Mouse (Mus musculus): Measurements from ENCODE around the gene Dgkz. TPM values are rescaled to one million over a fixed set of nuclear protein-coding genes. Genes with fewer than 3 reads are reported as not detected.

Dgkz gene
- polyA plus RNA-seq, 1 experiment from 2014 or later, result 28.6 TPM

- H3K27me3 ChIP-seq (ENCODE audit: control insufficient read depth, insufficient read depth, low read length), result peaks cover 29% of the 10 kb centered on the region
- H3K36me3 ChIP-seq (replicated peaks; ENCODE audit: control insufficient read depth, insufficient read depth, low read depth, low read length), result no peaks in the 10 kb centered on the region
- H3K27ac ChIP-seq (replicated peaks; ENCODE audit: low read depth, low read length), result no peak overlapping the region
- H3K9ac ChIP-seq (replicated peaks; ENCODE audit: low read length), result no peak overlapping the region
- peak overlapping the region; percentile 44 for H3K4me2 ChIP-seq (ENCODE audit: low read depth, low read length)
- DNase-seq (ENCODE audit: low spot score) (peak; percentile 86), ATAC-seq (replicated peaks; ENCODE audit: insufficient number of reproducible peaks, low FRiP score, low TSS enrichment, low read depth) (no peak)
- 5% methylated on average over 54 of the region's 54 CpGs for WGBS
- peaks cover 7% of the 10 kb centered on the region; the same call in 1 of the 2 replicates for H3K4me1 ChIP-seq (ENCODE audit: control insufficient read depth, insufficient read depth, low read length)
- H3K4me3 ChIP-seq (ENCODE audit: low read depth, low read length), result peak overlapping the region; percentile 55
- H3K9me3 ChIP-seq (replicated peaks; ENCODE audit: control insufficient read depth, low read length), result no peaks in the 10 kb centered on the region
These were observed 52.0 kb downstream of the Dgkz start for GRCm38 (mm10) chr2:91923415-91924337.

- peak; percentile 3; the same call in 1 of the 2 replicates for ATAC-seq (replicated peaks; ENCODE audit: insufficient number of reproducible peaks, low FRiP score, low TSS enrichment, low read depth)
- no peaks in the 10 kb centered on the region for H3K9me3 ChIP-seq (replicated peaks; ENCODE audit: control insufficient read depth, low read length)
- H3K36me3 ChIP-seq (replicated peaks; ENCODE audit: control insufficient read depth, insufficient read depth, low read depth, low read length), result 0 out of 2 replicates have a peak, but pooled peaks cover under 1% of the 10 kb centered on the region
- no peak overlapping the region for H3K27ac ChIP-seq (replicated peaks; ENCODE audit: low read depth, low read length)
- WGBS, result 2% methylated on average over 37 of the region's 37 CpGs
- H3K4me1 ChIP-seq (ENCODE audit: control insufficient read depth, insufficient read depth, low read length), result peaks cover 7% of the 10 kb centered on the region; the same call in 1 of the 2 replicates
- no peak overlapping the region for H3K9ac ChIP-seq (replicated peaks; ENCODE audit: low read length)
- peaks cover 29% of the 10 kb centered on the region for H3K27me3 ChIP-seq (ENCODE audit: control insufficient read depth, insufficient read depth, low read length)
- peak overlapping the region; percentile 92 for H3K4me2 ChIP-seq (ENCODE audit: low read depth, low read length)
- no peak for DNase-seq (ENCODE audit: low spot score)
- H3K4me3 ChIP-seq (ENCODE audit: low read depth, low read length), result peak overlapping the region; percentile 55
These were observed 52.9 kb downstream of the Dgkz start for GRCm38 (mm10) chr2:91922586-91923414.

GRCm38 (mm10) chr2:91921790-91922570 is 53.7 kb downstream of the Dgkz start:
- WGBS, result under 1% methylated on average over 61 of the region's 64 CpGs
- Histone ChIP-seq H3K9ac (replicated peaks; ENCODE audit: low read length) (peak overlapping the region; percentile 32; the same call in 1 of the 2 replicates), H3K4me2 (ENCODE audit: low read depth, low read length) (peak overlapping the region; percentile 92), H3K9me3 (replicated peaks; ENCODE audit: control insufficient read depth, low read length) (no peaks in the 10 kb centered on the region), H3K27ac (replicated peaks; ENCODE audit: low read depth, low read length) (no peak overlapping the region), H3K4me3 (ENCODE audit: low read depth, low read length) (peak overlapping the region; percentile 55), H3K27me3 (ENCODE audit: control insufficient read depth, insufficient read depth, low read length) (peaks cover 29% of the 10 kb centered on the region), H3K4me1 (ENCODE audit: control insufficient read depth, insufficient read depth, low read length) (peaks cover 7% of the 10 kb centered on the region; the same call in 1 of the 2 replicates), H3K36me3 (replicated peaks; ENCODE audit: control insufficient read depth, insufficient read depth, low read depth, low read length) (peaks cover 2% of the 10 kb centered on the region; the same call in 1 of the 2 replicates)
- peak; percentile 55 for ATAC-seq (replicated peaks; ENCODE audit: insufficient number of reproducible peaks, low FRiP score, low TSS enrichment, low read depth)
- peak; percentile 83 for DNase-seq (ENCODE audit: low spot score)

- no peaks in the 10 kb centered on the region for H3K9me3 ChIP-seq (replicated peaks; ENCODE audit: control insufficient read depth, low read length)
- H3K27ac ChIP-seq (replicated peaks; ENCODE audit: low read depth, low read length), result no peak overlapping the region
- peak overlapping the region; percentile 55 for H3K4me3 ChIP-seq (ENCODE audit: low read depth, low read length)
- peaks cover 7% of the 10 kb centered on the region; the same call in 1 of the 2 replicates for H3K4me1 ChIP-seq (ENCODE audit: control insufficient read depth, insufficient read depth, low read length)
- ATAC-seq (replicated peaks; ENCODE audit: insufficient number of reproducible peaks, low FRiP score, low TSS enrichment, low read depth) (peak; percentile 5; the same call in 1 of the 2 replicates), DNase-seq (ENCODE audit: low spot score) (peak; percentile 77)
- peaks cover 2% of the 10 kb centered on the region; the same call in 1 of the 2 replicates for H3K36me3 ChIP-seq (replicated peaks; ENCODE audit: control insufficient read depth, insufficient read depth, low read depth, low read length)
- peaks cover 29% of the 10 kb centered on the region for H3K27me3 ChIP-seq (ENCODE audit: control insufficient read depth, insufficient read depth, low read length)
- peak overlapping the region; percentile 92 for H3K4me2 ChIP-seq (ENCODE audit: low read depth, low read length)
- H3K9ac ChIP-seq (replicated peaks; ENCODE audit: low read length), result 0 out of 2 replicates have a peak overlapping the region, but pooled peaks have one; percentile 7
- WGBS, result 5% methylated on average over 31 of the region's 31 CpGs
These were observed 54.4 kb downstream of the Dgkz start for GRCm38 (mm10) chr2:91921181-91921789.

GRCm38 (mm10) chr2:91920130-91920529 is 55.5 kb downstream of the Dgkz start:
- Histone ChIP-seq H3K9me3 (replicated peaks; ENCODE audit: control insufficient read depth, low read length) (no peaks in the 10 kb centered on the region), H3K4me2 (ENCODE audit: low read depth, low read length) (no peak overlapping the region), H3K36me3 (replicated peaks; ENCODE audit: control insufficient read depth, insufficient read depth, low read depth, low read length) (peaks cover 2% of the 10 kb centered on the region; the same call in 1 of the 2 replicates), H3K9ac (replicated peaks; ENCODE audit: low read length) (no peak overlapping the region), H3K4me3 (ENCODE audit: low read depth, low read length) (no peak overlapping the region), H3K27ac (replicated peaks; ENCODE audit: low read depth, low read length) (no peak overlapping the region), H3K4me1 (ENCODE audit: control insufficient read depth, insufficient read depth, low read length) (peaks cover 7% of the 10 kb centered on the region; the same call in 1 of the 2 replicates), H3K27me3 (ENCODE audit: control insufficient read depth, insufficient read depth, low read length) (peaks cover 29% of the 10 kb centered on the region)
- WGBS, result 79% methylated on average over 4 of the region's 4 CpGs
- DNase-seq (ENCODE audit: low spot score) (no peak), ATAC-seq (replicated peaks; ENCODE audit: insufficient number of reproducible peaks, low FRiP score, low TSS enrichment, low read depth) (no peak)

- no peaks in the 10 kb centered on the region for H3K9me3 ChIP-seq (replicated peaks; ENCODE audit: control insufficient read depth, low read length)
- H3K4me2 ChIP-seq (ENCODE audit: low read depth, low read length), result no peak overlapping the region
- no peak overlapping the region for H3K4me3 ChIP-seq (ENCODE audit: low read depth, low read length)
- H3K4me1 ChIP-seq (ENCODE audit: control insufficient read depth, insufficient read depth, low read length), result 0 out of 2 replicates have a peak, but pooled peaks cover under 1% of the 10 kb centered on the region
- no peak for ATAC-seq (replicated peaks; ENCODE audit: insufficient number of reproducible peaks, low FRiP score, low TSS enrichment, low read depth)
- DNase-seq (ENCODE audit: low spot score), result no peak
- no peak overlapping the region for H3K27ac ChIP-seq (replicated peaks; ENCODE audit: low read depth, low read length)
- WGBS, result 90% methylated on average over 7 of the region's 7 CpGs
- peaks cover 2% of the 10 kb centered on the region for H3K36me3 ChIP-seq (replicated peaks; ENCODE audit: control insufficient read depth, insufficient read depth, low read depth, low read length)
- H3K27me3 ChIP-seq (ENCODE audit: control insufficient read depth, insufficient read depth, low read length), result peaks cover 12% of the 10 kb centered on the region; the same call in 1 of the 2 replicates
- no peak overlapping the region for H3K9ac ChIP-seq (replicated peaks; ENCODE audit: low read length)
These were observed 58.6 kb downstream of the Dgkz start for GRCm38 (mm10) chr2:91917096-91917495.
